ENCODE assay signal across 8 mouse cellular contexts in the genomic region with DNA sequence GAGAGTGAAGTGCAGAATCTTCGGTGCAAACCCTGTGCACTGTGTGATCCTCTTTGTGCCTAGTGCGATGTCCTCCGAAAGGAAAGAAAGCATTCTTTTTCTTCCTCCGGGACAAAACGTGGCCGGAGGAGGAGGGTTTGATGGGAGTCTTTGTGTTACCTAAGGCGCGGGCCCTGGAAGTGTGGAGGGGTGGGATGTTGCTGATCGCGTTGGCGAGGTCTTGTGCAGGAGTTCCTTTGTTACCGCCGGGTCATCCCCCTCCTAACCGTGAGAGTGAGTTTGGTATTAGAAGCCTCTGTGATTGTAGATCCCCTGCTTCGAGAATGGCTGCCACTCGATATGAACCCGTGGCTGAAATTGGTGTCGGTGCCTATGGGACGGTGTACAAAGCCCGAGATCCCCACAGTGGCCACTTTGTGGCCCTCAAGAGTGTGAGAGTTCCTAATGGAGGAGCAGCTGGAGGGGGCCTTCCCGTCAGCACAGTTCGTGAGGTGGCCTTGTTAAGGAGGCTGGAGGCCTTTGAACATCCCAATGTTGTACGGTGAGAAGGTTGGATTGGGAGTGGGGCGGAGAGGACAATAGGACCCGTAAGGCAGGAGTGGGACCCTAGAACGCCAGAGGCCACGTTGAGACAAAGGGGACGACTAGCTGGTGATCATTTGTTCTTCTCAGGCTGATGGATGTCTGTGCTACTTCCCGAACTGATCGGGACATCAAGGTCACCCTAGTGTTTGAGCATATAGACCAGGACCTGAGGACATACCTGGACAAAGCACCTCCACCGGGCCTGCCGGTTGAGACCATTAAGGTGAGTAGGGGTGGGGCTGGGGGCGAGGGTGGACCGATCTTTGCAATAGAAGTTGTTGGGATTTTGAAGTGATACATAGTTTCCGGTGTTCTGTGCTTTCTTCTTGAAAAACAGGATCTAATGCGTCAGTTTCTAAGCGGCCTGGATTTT. TPM values are rescaled to one million over a fixed set of nuclear protein-coding genes. Genes with fewer than 3 reads are reported as not detected.
DNase-seq lines count a peak whose midpoint lies in the region; ATAC-seq and TF ChIP-seq lines count a peak whose summit lies in the region.

No protein-coding gene starts in this region.

- ATAC-seq in heart, postnatal 0 days (ENCODE audit: insufficient read depth, low read depth), result peak; percentile 1; the same call in 1 of the 2 replicates
- no peak for ATAC-seq in midbrain, embryonic 11.5 days (ENCODE audit: low FRiP score)

- peaks cover 11% of the 10 kb centered on the region for H3K4me1 ChIP-seq in heart, postnatal 0 days (ENCODE audit: control insufficient read depth, insufficient read depth)
- H3K4me1 ChIP-seq in midbrain, embryonic 11.5 days (ENCODE audit: control insufficient read depth, insufficient read depth, low read length), result peaks cover 28% of the 10 kb centered on the region

- WGBS in heart, postnatal 0 days, result 11% methylated on average over 37 of the region's 37 CpGs
- WGBS in midbrain, embryonic 11.5 days, result 18% methylated on average over 37 of the region's 37 CpGs

- TF ChIP-seq CTCF in heart, postnatal 0 days (IDR thresholded peaks at IDR 0.05; ENCODE audit: low read depth), result no peak

- H3K4me2 ChIP-seq in heart, postnatal 0 days (ENCODE audit: low read depth, low read length), result peak overlapping the region; percentile 88
- H3K4me2 ChIP-seq in midbrain, embryonic 11.5 days, result peak overlapping the region; percentile 77

- peaks cover 39% of the 10 kb centered on the region for H3K36me3 ChIP-seq in heart, postnatal 0 days (replicated peaks; ENCODE audit: control insufficient read depth, insufficient read depth, low read length)
- H3K36me3 ChIP-seq in midbrain, embryonic 11.5 days (ENCODE audit: control insufficient read depth, insufficient read depth, low read length), result peaks cover 32% of the 10 kb centered on the region

- H3K9me3 ChIP-seq in heart, postnatal 0 days (replicated peaks; ENCODE audit: control insufficient read depth, low read length), result no peaks in the 10 kb centered on the region
- no peaks in the 10 kb centered on the region for H3K9me3 ChIP-seq in midbrain, embryonic 11.5 days (ENCODE audit: control insufficient read depth, low read length)

- H3K4me3 ChIP-seq in heart, postnatal 0 days (ENCODE audit: low read depth, low read length), result peak overlapping the region; percentile 81
- peak overlapping the region; percentile 65 for H3K4me3 ChIP-seq in midbrain, embryonic 11.5 days (ENCODE audit: low read depth, low read length)

- H3K9ac ChIP-seq in heart, postnatal 0 days (replicated peaks; ENCODE audit: low read depth, low read length), result peak overlapping the region; percentile 82
- peak overlapping the region; percentile 100 for H3K9ac ChIP-seq in midbrain, embryonic 11.5 days (ENCODE audit: low read length)

- H3K27ac ChIP-seq in heart, postnatal 0 days (ENCODE audit: low read depth), result peak overlapping the region; percentile 89
- peak overlapping the region; percentile 82 for H3K27ac ChIP-seq in midbrain, embryonic 11.5 days (ENCODE audit: low read depth, low read length)

- peak; percentile 71 for DNase-seq in cerebellum, adult 11-12 months
- no peak for DNase-seq in cerebellum, postnatal 4 days (ENCODE audit: low spot score in 2 of 2)
- peak; percentile 30 for DNase-seq in ovary, postnatal 36 days (ENCODE audit: low spot score)
- DNase-seq in ovary, adult 18-20 months (ENCODE audit: low spot score), result no peak
- DNase-seq in heart, postnatal 0 days (ENCODE audit: low spot score), result no peak
- DNase-seq in midbrain, embryonic 11.5 days (ENCODE audit: low spot score, missing footprints), result peak; percentile 95
- DNase-seq in spleen, adult 12 weeks (ENCODE audit: low spot score), result no peak
- no peak for DNase-seq in right cerebral cortex, postnatal 25 days

- peaks cover 10% of the 10 kb centered on the region for H3K27me3 ChIP-seq in heart, postnatal 0 days (ENCODE audit: control insufficient read depth, insufficient read depth, low read length)
- no peaks in the 10 kb centered on the region; the same call in 1 of the 2 replicates for H3K27me3 ChIP-seq in midbrain, embryonic 11.5 days (ENCODE audit: control insufficient read depth, insufficient read depth, low read length)

- peak; percentile 13; the same call in 1 of the 2 replicates for TF ChIP-seq EP300 in heart, postnatal 0 days (IDR thresholded peaks at IDR 0.05; ENCODE audit: low read depth)

RNA-seq across cellular contexts. Expression of gene Cdk4, which starts 0.9 kb away (rescaled TPM):
- 457 and 539 TPM in 2 replicates for total RNA-seq in heart, postnatal 0 days (2014; rRNA removed; ENCODE audit: low replicate concordance)
- polyA plus RNA-seq in heart, postnatal 0 days (2015; fragmentation: Nextera tagmentation; extraction: Ambion mirVana), result 382 and 392 TPM in 2 replicates
- 2,818 and 2,848 TPM in 2 replicates for polyA plus RNA-seq in midbrain, embryonic 11.5 days (2014; fragmentation: Nextera tagmentation; extraction: Ambion mirVana)

RNA-seq across cellular contexts. Expression of gene March9, which starts 4.2 kb away (rescaled TPM):
- total RNA-seq in heart, postnatal 0 days (2014; rRNA removed; ENCODE audit: low replicate concordance), result 0.65 and 1.0 TPM in 2 replicates
- polyA plus RNA-seq in heart, postnatal 0 days (2015; fragmentation: Nextera tagmentation; extraction: Ambion mirVana), result 0.14 TPM in 2 replicates
- 3.2 and 3.7 TPM in 2 replicates for polyA plus RNA-seq in midbrain, embryonic 11.5 days (2014; fragmentation: Nextera tagmentation; extraction: Ambion mirVana)

RNA-seq across cellular contexts. Expression of gene Tspan31, which starts 5.9 kb away (rescaled TPM):
- 104 and 117 TPM in 2 replicates for total RNA-seq in heart, postnatal 0 days (2014; rRNA removed; ENCODE audit: low replicate concordance)
- polyA plus RNA-seq in heart, postnatal 0 days (2015; fragmentation: Nextera tagmentation; extraction: Ambion mirVana), result 73.5 and 79.9 TPM in 2 replicates
- 98.6 and 117 TPM in 2 replicates for polyA plus RNA-seq in midbrain, embryonic 11.5 days (2014; fragmentation: Nextera tagmentation; extraction: Ambion mirVana)

RNA-seq across cellular contexts. Expression of gene Agap2, which starts 10.9 kb away (rescaled TPM):
- total RNA-seq in heart, postnatal 0 days (2014; rRNA removed; ENCODE audit: low replicate concordance), result 1.4 and 1.7 TPM in 2 replicates
- 0.15 and 0.29 TPM in 2 replicates for polyA plus RNA-seq in heart, postnatal 0 days (2015; fragmentation: Nextera tagmentation; extraction: Ambion mirVana)
- polyA plus RNA-seq in midbrain, embryonic 11.5 days (2014; fragmentation: Nextera tagmentation; extraction: Ambion mirVana), result 0.66 and 0.89 TPM in 2 replicates

RNA-seq across cellular contexts. Expression of gene Cyp27b1, which starts 16.1 kb away (rescaled TPM):
- total RNA-seq in heart, postnatal 0 days (2014; rRNA removed; ENCODE audit: low replicate concordance), result not detected in 2 replicates
- 0.04 and 0.08 TPM in 2 replicates for polyA plus RNA-seq in heart, postnatal 0 days (2015; fragmentation: Nextera tagmentation; extraction: Ambion mirVana)
- polyA plus RNA-seq in midbrain, embryonic 11.5 days (2014; fragmentation: Nextera tagmentation; extraction: Ambion mirVana), result not detected in 2 replicates

Comparison
In these comparisons a context has a peak if more than half of its experiments do, and no peak if none do; other contexts are left out.
1. DNase-seq: peak in cerebellum, adult 11-12 months (single experiment), ovary, postnatal 36 days (single experiment) and midbrain, embryonic 11.5 days (single experiment); none in cerebellum, postnatal 4 days (0 of 2), ovary, adult 18-20 months (single experiment), heart, postnatal 0 days (single experiment), spleen, adult 12 weeks (single experiment) and right cerebral cortex, postnatal 25 days (single experiment).